Mouse (Mus musculus): ENCODE results near the gene Agl. TPM values are rescaled to one million over a fixed set of nuclear protein-coding genes. Genes with fewer than 3 reads are reported as not detected.
"Not testable (repeated sequence)": the region's sequence is repeated elsewhere in the genome, so short reads cannot be mapped to it uniquely, and the experiment has no call there.

The Agl gene
- polyA plus RNA-seq, 1 experiment from 2014 or later, result 8.9 TPM

- WGBS, result 89% methylated on average over 7 of the region's 7 CpGs
- TF ChIP-seq CTCF (IDR thresholded peaks at IDR 0.05; ENCODE audit: low read depth), result peak; percentile 44
- not testable (repeated sequence) for H3K4me2 ChIP-seq (replicated peaks; ENCODE audit: low read depth); H3K27ac ChIP-seq (replicated peaks); H3K9ac ChIP-seq (ENCODE audit: low read length); H3K4me1 ChIP-seq (replicated peaks; ENCODE audit: control insufficient read depth, insufficient read depth); H3K27me3 ChIP-seq (ENCODE audit: control insufficient read depth, insufficient read depth, low read length); H3K36me3 ChIP-seq (ENCODE audit: control insufficient read depth, insufficient read depth, low read length); H3K9me3 ChIP-seq (ENCODE audit: control insufficient read depth, low read length); ATAC-seq (ENCODE audit: low FRiP score, low TSS enrichment); H3K4me3 ChIP-seq (ENCODE audit: low read depth, low read length); DNase-seq (ENCODE audit: low spot score)
Observed at GRCm38 (mm10) chr3:116747648-116748047, 60.3 kb downstream of the Agl start.

GRCm38 (mm10) chr3:116740963-116741362 is 67.0 kb downstream of the Agl start:
- Histone ChIP-seq H3K4me3 (ENCODE audit: low read depth, low read length) (no peak overlapping the region), H3K4me2 (replicated peaks; ENCODE audit: low read depth) (no peak overlapping the region), H3K27ac (replicated peaks) (no peak overlapping the region), H3K9me3 (ENCODE audit: control insufficient read depth, low read length) (no peaks in the 10 kb centered on the region), H3K27me3 (ENCODE audit: control insufficient read depth, insufficient read depth, low read length) (no peaks in the 10 kb centered on the region), H3K36me3 (ENCODE audit: control insufficient read depth, insufficient read depth, low read length) (no peaks in the 10 kb centered on the region), H3K4me1 (replicated peaks; ENCODE audit: control insufficient read depth, insufficient read depth) (no peaks in the 10 kb centered on the region), H3K9ac (ENCODE audit: low read length) (no peak overlapping the region)
- WGBS, result 76% methylated on average over 9 of the region's 9 CpGs
- DNase-seq (ENCODE audit: low spot score), result no peak
- TF ChIP-seq CTCF (IDR thresholded peaks at IDR 0.05; ENCODE audit: low read depth), result no peak
- TF ChIP-seq EP300 (optimal IDR thresholded peaks at IDR 0.05), result no peak
- ATAC-seq (ENCODE audit: low FRiP score, low TSS enrichment), result no peak

- TF ChIP-seq EP300 (optimal IDR thresholded peaks at IDR 0.05) (no peak), CTCF (IDR thresholded peaks at IDR 0.05; ENCODE audit: low read depth) (no peak)
- H3K4me1 ChIP-seq (replicated peaks; ENCODE audit: control insufficient read depth, insufficient read depth), result no peaks in the 10 kb centered on the region
- H3K27ac ChIP-seq (replicated peaks), result no peak overlapping the region
- H3K9ac ChIP-seq (ENCODE audit: low read length), result no peak overlapping the region
- DNase-seq (ENCODE audit: low spot score), result no peak
- no peaks in the 10 kb centered on the region for H3K27me3 ChIP-seq (ENCODE audit: control insufficient read depth, insufficient read depth, low read length)
- peak; percentile 55; the same call in 1 of the 2 replicates for ATAC-seq (ENCODE audit: low FRiP score, low TSS enrichment)
- H3K9me3 ChIP-seq (ENCODE audit: control insufficient read depth, low read length), result no peaks in the 10 kb centered on the region
- WGBS, result 41% methylated on average over 5 of the region's 5 CpGs
- H3K36me3 ChIP-seq (ENCODE audit: control insufficient read depth, insufficient read depth, low read length), result no peaks in the 10 kb centered on the region
- H3K4me3 ChIP-seq (ENCODE audit: low read depth, low read length), result no peak overlapping the region
- no peak overlapping the region for H3K4me2 ChIP-seq (replicated peaks; ENCODE audit: low read depth)
Observed at GRCm38 (mm10) chr3:116740106-116740505, 67.9 kb downstream of the Agl start.

- DNase-seq (ENCODE audit: low spot score), result no peak
Observed at GRCm38 (mm10) chr3:116737326-116737731, 70.6 kb downstream of the Agl start.

GRCm38 (mm10) chr3:116729483-116730174 is 78.3 kb downstream of the Agl start:
- 63% methylated on average over 2 of the region's 2 CpGs for WGBS
- ATAC-seq (ENCODE audit: low FRiP score, low TSS enrichment), result no peak
- H3K36me3 ChIP-seq (ENCODE audit: control insufficient read depth, insufficient read depth, low read length), result no peaks in the 10 kb centered on the region

More at GRCm38 (mm10) chr3:116737326-116737731, 70.6 kb downstream of the Agl start:
- Histone ChIP-seq H3K27ac (replicated peaks) (no peak overlapping the region), H3K36me3 (ENCODE audit: control insufficient read depth, insufficient read depth, low read length) (no peaks in the 10 kb centered on the region), H3K9me3 (ENCODE audit: control insufficient read depth, low read length) (no peaks in the 10 kb centered on the region), H3K4me1 (replicated peaks; ENCODE audit: control insufficient read depth, insufficient read depth) (no peaks in the 10 kb centered on the region), H3K4me2 (replicated peaks; ENCODE audit: low read depth) (no peak overlapping the region), H3K9ac (ENCODE audit: low read length) (no peak overlapping the region), H3K27me3 (ENCODE audit: control insufficient read depth, insufficient read depth, low read length) (no peaks in the 10 kb centered on the region), H3K4me3 (ENCODE audit: low read depth, low read length) (no peak overlapping the region)
- WGBS, result 72% methylated on average over 8 of the region's 8 CpGs
- no peak for TF ChIP-seq EP300 (optimal IDR thresholded peaks at IDR 0.05)
- TF ChIP-seq CTCF (IDR thresholded peaks at IDR 0.05; ENCODE audit: low read depth), result peak; percentile 29; the same call in 1 of the 2 replicates
- ATAC-seq (ENCODE audit: low FRiP score, low TSS enrichment), result 0 out of 2 replicates have a peak, but pooled peaks have one; percentile 50

GRCm38 (mm10) chr3:116726807-116727206 is 81.2 kb downstream of the Agl start:
- Histone ChIP-seq H3K4me2 (replicated peaks; ENCODE audit: low read depth) (no peak overlapping the region), H3K4me1 (replicated peaks; ENCODE audit: control insufficient read depth, insufficient read depth) (no peaks in the 10 kb centered on the region), H3K4me3 (ENCODE audit: low read depth, low read length) (no peak overlapping the region), H3K9ac (ENCODE audit: low read length) (no peak overlapping the region), H3K9me3 (ENCODE audit: control insufficient read depth, low read length) (no peaks in the 10 kb centered on the region), H3K27ac (replicated peaks) (peak overlapping the region; percentile 40), H3K36me3 (ENCODE audit: control insufficient read depth, insufficient read depth, low read length) (no peaks in the 10 kb centered on the region), H3K27me3 (ENCODE audit: control insufficient read depth, insufficient read depth, low read length) (no peaks in the 10 kb centered on the region)
- DNase-seq (ENCODE audit: low spot score), result peak; percentile 36
- TF ChIP-seq CTCF (IDR thresholded peaks at IDR 0.05; ENCODE audit: low read depth), result no peak
- TF ChIP-seq EP300 (optimal IDR thresholded peaks at IDR 0.05), result no peak
- WGBS, result 38% methylated on average over 9 of the region's 9 CpGs
- peak; percentile 55; the same call in 1 of the 2 replicates for ATAC-seq (ENCODE audit: low FRiP score, low TSS enrichment)

More at GRCm38 (mm10) chr3:116729483-116730174, 78.3 kb downstream of the Agl start:
- Histone ChIP-seq H3K4me1 (replicated peaks; ENCODE audit: control insufficient read depth, insufficient read depth) (no peaks in the 10 kb centered on the region), H3K9me3 (ENCODE audit: control insufficient read depth, low read length) (no peaks in the 10 kb centered on the region), H3K4me2 (replicated peaks; ENCODE audit: low read depth) (no peak overlapping the region), H3K9ac (ENCODE audit: low read length) (no peak overlapping the region), H3K27me3 (ENCODE audit: control insufficient read depth, insufficient read depth, low read length) (no peaks in the 10 kb centered on the region), H3K27ac (replicated peaks) (no peak overlapping the region), H3K4me3 (ENCODE audit: low read depth, low read length) (no peak overlapping the region)
- DNase-seq (ENCODE audit: low spot score), result no peak
- TF ChIP-seq EP300 (optimal IDR thresholded peaks at IDR 0.05) (no peak), CTCF (IDR thresholded peaks at IDR 0.05; ENCODE audit: low read depth) (no peak)

Measured in stomach, postnatal 0 days (tissue).